Mouse (Mus musculus): ENCODE data around the gene Aff4. TPM values are rescaled to one million over a fixed set of nuclear protein-coding genes. Genes with fewer than 3 reads are reported as not detected.
"Not testable (repeated sequence)": the region's sequence is repeated elsewhere in the genome, so short reads cannot be mapped to it uniquely, and the experiment has no call there.

Aff4 gene
- total RNA-seq, 2 experiments from 2014 or later = 199 to 203 TPM

DNA sequence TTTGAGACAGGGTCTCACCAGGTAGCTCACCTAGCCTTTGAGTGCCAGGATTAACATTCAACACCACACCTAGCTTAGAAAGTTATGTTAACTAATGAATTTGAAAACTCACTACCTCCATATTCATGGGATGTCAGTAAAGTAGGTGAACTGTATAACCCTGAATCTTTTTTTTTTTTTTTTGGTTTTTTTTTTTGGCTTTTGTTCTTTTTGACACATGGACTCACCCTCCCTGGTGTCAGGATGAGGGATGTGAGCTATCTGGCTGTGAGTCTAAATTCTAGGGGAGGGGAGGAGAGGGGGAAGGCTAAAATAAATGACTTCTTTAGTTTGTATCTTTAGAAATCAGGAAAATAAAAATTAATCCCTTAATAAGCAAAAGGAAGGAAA lies 14.5 kb upstream of the Aff4 start:
- DNase-seq (ENCODE audit: low spot score in 2 of 2) = no peak

DNA sequence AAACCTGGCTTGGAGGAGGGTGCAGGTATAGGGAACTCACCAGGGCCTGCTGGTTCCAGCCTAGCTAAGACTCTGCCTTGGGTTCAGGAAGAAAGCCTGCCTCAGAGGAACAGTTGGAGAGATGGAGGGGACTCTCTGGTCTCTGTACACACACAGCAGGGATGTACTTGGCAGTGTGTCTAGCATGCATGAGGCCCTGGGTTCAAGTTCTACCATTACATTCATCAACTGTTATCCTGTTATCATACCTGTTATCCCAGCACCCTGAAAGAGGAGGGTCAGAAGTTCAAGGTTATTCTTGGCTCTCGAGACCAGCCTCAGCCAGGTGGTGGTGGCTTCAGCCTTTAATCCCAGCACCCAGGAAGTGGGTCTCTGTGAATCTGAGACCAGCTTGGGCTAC lies 13.7 kb upstream of the Aff4 start:
- DNase-seq (ENCODE audit: low spot score in 2 of 2) = no peak

- no peak for DNase-seq (ENCODE audit: low spot score in 2 of 2)
Observed at GRCm38 (mm10) chr11:53337684-53338083, 12.9 kb upstream of the Aff4 start.

DNA sequence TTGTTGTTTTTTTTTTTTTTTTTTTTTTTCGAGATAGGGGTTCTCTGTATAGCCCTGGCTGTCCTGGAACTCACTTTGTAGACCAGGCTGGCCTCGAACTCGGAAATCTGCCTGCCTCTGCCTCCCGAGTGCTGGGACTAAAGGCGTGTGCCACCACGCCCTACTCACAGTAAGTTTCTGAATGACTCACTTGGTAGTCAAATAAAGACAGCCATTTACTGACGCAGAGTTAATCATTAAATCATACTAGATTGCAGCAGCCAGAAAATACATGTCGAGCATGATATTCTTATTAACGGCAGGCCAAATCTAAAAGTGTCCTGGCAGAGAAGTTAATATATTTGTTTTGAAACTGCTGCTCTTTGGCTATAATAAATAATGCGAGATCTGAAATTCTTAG lies 9.6 kb upstream of the Aff4 start:
- not testable (repeated sequence) for DNase-seq (ENCODE audit: low spot score in 2 of 2)

- no peak for DNase-seq (ENCODE audit: low spot score in 2 of 2)
Observed at GRCm38 (mm10) chr11:53342711-53343110, 7.9 kb upstream of the Aff4 start.

- DNase-seq (ENCODE audit: low spot score in 2 of 2) = no peak
Observed at GRCm38 (mm10) chr11:53345328-53345727, 5.3 kb upstream of the Aff4 start.

DNA sequence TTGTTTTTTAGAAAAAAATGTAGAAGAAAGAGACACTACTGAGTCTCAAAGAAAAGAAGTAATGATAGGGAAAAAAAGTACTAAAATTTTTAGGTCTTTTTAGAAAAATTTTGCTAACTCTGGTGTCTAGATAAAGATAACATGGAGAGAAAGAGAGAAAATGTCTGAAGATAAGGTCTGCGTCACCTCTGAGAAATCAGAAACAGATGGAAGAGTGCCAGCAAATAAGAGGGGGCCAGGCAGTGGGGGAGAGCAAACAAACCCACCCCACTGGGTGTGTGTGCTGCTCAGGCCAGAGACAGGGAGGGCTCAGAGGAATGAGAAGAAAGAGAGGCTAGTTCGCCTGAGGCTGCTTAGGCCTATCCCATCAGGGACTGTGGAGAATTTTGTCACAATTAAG lies 4.9 kb upstream of the Aff4 start:
- DNase-seq (ENCODE audit: low spot score in 2 of 2) = no peak

DNA sequence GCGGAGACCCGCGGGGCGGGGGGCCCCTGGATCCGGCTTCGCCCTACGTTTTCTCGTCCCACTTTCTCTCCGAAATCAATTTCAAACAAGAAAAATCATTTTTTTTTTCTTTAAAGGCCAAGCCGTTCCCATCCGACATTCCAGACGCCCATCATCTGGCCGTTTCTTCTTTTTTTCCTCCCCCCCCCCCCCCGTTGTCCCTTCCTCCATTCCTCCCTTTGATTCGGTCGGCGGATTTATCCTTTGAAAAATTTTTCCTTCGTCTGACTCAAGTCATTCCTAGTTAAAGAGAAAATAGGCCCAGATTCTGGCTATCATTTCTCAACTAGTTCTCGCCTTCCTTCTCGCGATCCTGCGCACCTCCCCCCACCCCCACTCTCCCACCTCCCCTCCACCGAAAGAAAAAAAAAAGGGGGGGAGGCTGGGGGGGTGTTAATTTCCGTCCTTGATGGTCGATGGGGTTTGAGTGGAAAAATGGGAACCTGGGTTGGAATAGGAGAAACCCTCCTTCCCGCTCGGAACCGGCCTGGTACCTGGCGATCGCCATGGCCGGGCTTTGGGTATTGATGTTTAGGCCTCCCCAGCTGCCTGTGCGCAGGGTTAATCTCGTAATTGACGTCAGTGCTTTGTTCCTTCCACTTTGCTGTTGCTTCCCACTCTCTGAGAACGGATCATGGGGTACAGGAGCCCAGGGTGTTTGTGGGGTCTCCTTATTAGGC lies 750 bp downstream of the Aff4 start:
- peak; percentile 24 to 47 for DNase-seq (ENCODE audit: low spot score in 2 of 2)

GRCm38 (mm10) chr11:53351943-53352590 lies 1.4 kb downstream of the Aff4 start:
- DNase-seq (ENCODE audit: low spot score in 2 of 2) = no peak

DNA sequence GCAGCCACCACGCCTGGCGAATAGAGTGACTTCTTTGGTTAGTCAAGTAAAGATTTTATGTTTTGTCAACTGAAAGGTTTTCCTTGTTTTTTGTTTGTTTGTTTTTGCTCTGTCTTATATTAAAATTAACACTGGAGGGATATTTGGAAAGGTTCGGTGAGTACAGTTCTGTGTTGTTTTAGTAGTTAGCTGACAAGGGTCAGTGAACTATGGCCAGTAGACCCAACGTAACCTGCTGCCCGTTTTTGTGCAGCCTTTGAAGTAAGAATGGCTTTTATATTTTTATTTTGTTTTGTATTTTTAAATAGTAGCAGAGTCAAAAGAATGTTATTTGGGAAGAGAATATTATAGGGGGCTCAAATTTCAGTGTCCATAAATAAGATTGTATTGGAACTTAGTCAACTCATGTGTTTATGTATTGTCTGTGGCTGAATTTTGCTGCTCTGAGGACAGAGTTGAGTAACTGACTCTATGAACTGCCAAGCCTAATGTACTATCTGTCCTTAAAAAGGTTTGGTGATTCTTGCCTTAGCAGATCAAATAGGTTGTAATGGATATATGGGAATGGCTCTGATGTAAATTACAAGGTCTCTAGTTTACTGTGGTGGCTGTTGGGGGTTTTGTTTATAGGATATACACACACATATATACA lies 8.0 kb downstream of the Aff4 start:
- DNase-seq (ENCODE audit: low spot score in 2 of 2) = no peak

- no peak for DNase-seq (ENCODE audit: low spot score in 2 of 2)
Observed at GRCm38 (mm10) chr11:53367032-53367431, 16.4 kb downstream of the Aff4 start.

DNA sequence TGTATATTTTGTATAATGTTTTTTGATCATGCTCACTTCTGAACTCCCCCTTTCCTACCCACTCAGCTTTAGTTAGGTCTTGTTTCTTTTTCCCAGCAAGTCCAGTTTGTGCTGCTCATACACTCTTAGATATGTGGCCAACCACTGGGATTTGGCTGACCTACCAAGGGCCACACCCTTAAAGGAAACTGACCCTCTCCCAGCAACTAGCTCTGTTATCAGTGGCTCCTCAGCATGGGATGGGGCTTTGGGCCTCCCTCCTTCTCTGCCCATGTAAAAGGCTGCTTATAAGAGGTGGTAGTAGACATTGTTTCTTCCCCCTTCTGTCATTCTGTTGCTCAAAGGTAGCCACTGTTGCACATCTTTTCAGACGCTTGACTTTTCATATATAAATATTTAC lies 28.3 kb downstream of the Aff4 start:
- no peak for DNase-seq (ENCODE audit: low spot score in 2 of 2)

DNA sequence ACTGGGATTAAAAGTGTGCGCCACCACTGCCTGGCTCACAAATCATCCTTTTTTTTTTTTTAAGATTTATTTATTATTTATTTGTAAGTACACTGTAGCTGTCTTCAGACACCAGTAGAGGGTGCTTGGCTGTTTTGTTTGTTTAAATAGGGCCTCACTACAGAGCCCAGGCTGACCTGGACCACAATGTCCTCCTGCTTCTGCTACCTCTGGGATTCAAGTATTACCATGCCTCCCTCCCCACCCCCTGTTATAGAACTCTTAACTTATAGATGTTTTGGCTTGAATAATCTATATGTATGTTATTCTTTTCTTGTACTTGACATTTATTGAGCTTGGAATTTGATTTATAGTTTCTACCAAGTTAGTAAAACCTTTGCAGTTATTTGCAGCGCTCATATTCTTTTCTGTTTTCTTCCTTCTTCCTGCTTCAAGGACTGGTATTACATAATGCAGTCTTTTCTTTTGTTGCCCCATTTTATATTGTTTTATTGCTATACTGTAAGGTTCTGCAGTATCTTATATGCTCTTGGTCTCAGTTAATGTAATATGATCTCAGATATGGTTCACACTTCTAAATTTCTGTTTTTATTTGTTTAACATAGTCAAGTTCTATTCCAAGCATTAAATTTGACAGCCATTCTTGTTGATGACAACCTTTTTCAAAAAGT lies 33.3 kb downstream of the Aff4 start:
- no peak for DNase-seq (ENCODE audit: low spot score in 2 of 2)

DNA sequence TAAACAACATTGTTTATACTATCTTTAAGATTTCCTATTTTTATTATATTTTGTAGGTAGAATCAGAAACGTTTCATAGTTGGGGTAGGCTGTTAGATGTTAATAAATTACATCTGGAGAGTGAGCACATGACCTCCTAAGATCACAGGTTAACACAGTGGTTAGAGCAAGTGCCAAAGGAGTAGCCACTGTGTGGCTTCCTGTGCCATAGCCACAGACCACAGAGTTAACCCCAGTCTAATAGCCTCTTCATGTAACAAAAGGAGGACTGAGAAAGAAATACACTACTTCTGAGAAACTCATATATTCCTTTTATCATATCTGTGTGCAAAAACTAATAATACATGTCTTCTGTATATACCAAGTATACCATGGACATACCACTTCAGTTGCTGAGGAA lies 43.2 kb downstream of the Aff4 start:
- no peak for DNase-seq (ENCODE audit: low spot score in 2 of 2)

- no peak for DNase-seq (ENCODE audit: low spot score in 2 of 2)
Observed at GRCm38 (mm10) chr11:53403638-53404037, 53.0 kb downstream of the Aff4 start.

- no peak for DNase-seq (ENCODE audit: low spot score in 2 of 2)
Observed at GRCm38 (mm10) chr11:53411738-53412137, 61.1 kb downstream of the Aff4 start.

GRCm38 (mm10) chr11:53413871-53414270 lies 63.2 kb downstream of the Aff4 start:
- no peak for DNase-seq (ENCODE audit: low spot score in 2 of 2)

- no peak for DNase-seq (ENCODE audit: low spot score in 2 of 2)
Observed at GRCm38 (mm10) chr11:53418048-53418447, 67.4 kb downstream of the Aff4 start.

DNA sequence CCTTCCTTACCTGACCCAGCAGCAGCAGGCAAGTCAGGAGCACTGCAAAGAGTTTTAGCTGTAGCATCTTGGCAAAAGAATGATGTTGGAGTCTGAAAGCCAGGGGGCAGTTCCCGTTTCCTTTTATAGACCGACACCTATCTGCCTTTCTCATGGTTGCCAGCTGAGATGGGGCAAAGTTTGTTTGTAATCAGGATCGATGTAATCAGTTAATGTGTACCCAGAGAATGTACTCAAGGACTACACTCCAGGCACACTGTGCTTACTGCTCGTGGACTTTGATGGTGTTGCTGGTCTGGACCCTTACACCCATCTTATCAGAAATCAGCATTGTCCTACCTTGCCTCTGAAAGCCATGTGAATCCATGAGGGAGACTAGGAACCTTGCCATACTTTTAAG lies 72.4 kb downstream of the Aff4 start, which contains the start of gene Leap2:
Gene Leap2 (minus strand): TSS at position 135 of the 400 bp plus-strand sequence.
- no peak for DNase-seq (ENCODE audit: low spot score in 2 of 2)

GRCm38 (mm10) chr11:53424826-53425225 lies 74.2 kb downstream of the Aff4 start:
- DNase-seq (ENCODE audit: low spot score in 2 of 2) = no peak

DNA sequence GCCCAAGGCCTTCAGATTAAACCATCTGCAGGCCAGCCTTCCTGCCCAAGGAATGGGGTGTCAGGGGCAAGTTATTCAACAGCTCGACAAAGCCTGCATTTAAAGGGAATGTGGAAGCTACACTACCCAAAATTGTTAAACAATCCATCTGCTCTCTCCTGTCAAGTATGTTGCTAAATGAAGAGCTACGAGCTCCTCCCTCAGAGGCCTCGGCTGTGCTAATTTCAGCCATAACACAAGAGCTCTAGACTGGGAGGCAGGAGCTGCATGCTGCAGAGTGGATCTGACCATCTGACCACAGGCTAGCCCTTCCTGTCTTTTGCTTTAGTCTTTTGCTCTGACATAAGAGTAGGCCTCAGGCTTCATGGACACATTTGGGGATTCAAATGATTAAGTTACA lies 74.6 kb downstream of the Aff4 start:
- no peak for DNase-seq (ENCODE audit: low spot score in 2 of 2)

- DNase-seq (ENCODE audit: low spot score in 2 of 2) = no peak
Observed at GRCm38 (mm10) chr11:53425711-53426255, 75.2 kb downstream of the Aff4 start.
